In genomic region chr1:56327381-56327780, GRCm38 (mm10) we compare ENCODE assay signal across 16 mouse cellular contexts.
"Had no signal": no experiment of that assay in that cellular context is flagged by ENCODE, and none has a peak within 500 bp of the region (broad histone marks: within the 10 kb centered on the region; RNA-seq: fewer than 3 reads in every experiment).

No protein-coding gene starts in this region.

- DNase-seq: retina, postnatal 1 day; right cerebral cortex, adult 18-20 months; right cerebral cortex, postnatal 14 days; right cerebral cortex, postnatal 25 days; right cerebral cortex, postnatal 4 days; spleen, adult 18-20 months; thymus, adult 18-20 months; thymus, adult 2 months; thymus, postnatal 14 days; thymus, postnatal 25 days; thymus, postnatal 36 days; thymus, postnatal 4 days had no signal

- H3K4me3 ChIP-seq: neural tube, embryonic 13.5 days; neural tube, embryonic 15.5 days; stomach, embryonic 15.5 days had no signal

- H3K9ac ChIP-seq: neural tube, embryonic 13.5 days; neural tube, embryonic 15.5 days; stomach, embryonic 15.5 days had no signal

- H3K27ac ChIP-seq: neural tube, embryonic 13.5 days; neural tube, embryonic 15.5 days; stomach, embryonic 15.5 days; stomach, postnatal 0 days had no signal

- H3K9me3 ChIP-seq: neural tube, embryonic 13.5 days; neural tube, embryonic 15.5 days; stomach, embryonic 15.5 days had no signal

- H3K36me3 ChIP-seq: neural tube, embryonic 13.5 days; neural tube, embryonic 15.5 days; stomach, embryonic 15.5 days had no signal

- H3K27me3 ChIP-seq: neural tube, embryonic 13.5 days; neural tube, embryonic 15.5 days; stomach, embryonic 15.5 days had no signal

- H3K4me2 ChIP-seq: neural tube, embryonic 13.5 days; neural tube, embryonic 15.5 days; stomach, embryonic 15.5 days had no signal

- H3K4me1 ChIP-seq: neural tube, embryonic 13.5 days; neural tube, embryonic 15.5 days; stomach, embryonic 15.5 days had no signal
